8 mouse cellular contexts compared by ENCODE assay signal in genomic region chr5:135488222-135488880, GRCm38 (mm10). TPM values are rescaled to one million over a fixed set of nuclear protein-coding genes. Genes with fewer than 3 reads are reported as not detected.
DNase-seq lines count a peak whose midpoint lies in the region; ATAC-seq and TF ChIP-seq lines count a peak whose summit lies in the region.

No protein-coding gene starts in this region.

- no peak for DNase-seq in kidney, adult 9 months
- peak; percentile 45 for DNase-seq in embryo, embryonic 11 days
- peak; percentile 51 for DNase-seq in limb, embryonic 10.5 days (ENCODE audit: low spot score)
- DNase-seq in B cell, adult 2 months = no peak
- DNase-seq in layer of hippocampus, adult 9-11 months = no peak

- WGBS in kidney, embryonic 16.5 days = under 1% methylated on average over 19 of the region's 19 CpGs
- 1% methylated on average over 19 of the region's 19 CpGs for WGBS in limb, embryonic 10.5 days
- under 1% methylated on average over 19 of the region's 19 CpGs for WGBS in stomach, embryonic 14.5 days

- TF ChIP-seq POLR2A in ES-Bruce4 (IDR thresholded peaks at IDR 0.05; ENCODE audit: insufficient read depth, low read length) = no peak

- peaks cover 34% of the 10 kb centered on the region for H3K4me1 ChIP-seq in kidney, embryonic 16.5 days (ENCODE audit: insufficient read depth, low read length)
- peaks cover 7% of the 10 kb centered on the region for H3K4me1 ChIP-seq in ES-Bruce4 (ENCODE audit: control insufficient read depth, insufficient read depth, low read length)
- peaks cover 30% of the 10 kb centered on the region for H3K4me1 ChIP-seq in limb, embryonic 10.5 days
- H3K4me1 ChIP-seq in stomach, embryonic 14.5 days (ENCODE audit: control insufficient read depth, insufficient read depth, low read length) = peaks cover 18% of the 10 kb centered on the region; the same call in 1 of the 2 replicates

- peak overlapping the region; percentile 55 for H3K4me2 ChIP-seq in kidney, embryonic 16.5 days (replicated peaks; ENCODE audit: low read depth, low read length)
- peak overlapping the region; percentile 77 for H3K4me2 ChIP-seq in stomach, embryonic 14.5 days (replicated peaks; ENCODE audit: low read depth, low read length)

- no peak for TF ChIP-seq EP300 in ES-Bruce4 (IDR thresholded peaks at IDR 0.05; ENCODE audit: insufficient read depth, low read depth, low read length)

- H3K9ac ChIP-seq in kidney, embryonic 16.5 days (replicated peaks; ENCODE audit: low read length) = peak overlapping the region; percentile 83
- H3K9ac ChIP-seq in ES-Bruce4 (ENCODE audit: low read depth, poor library complexity, severe bottlenecking) = peak overlapping the region; percentile 92
- peak overlapping the region; percentile 57 for H3K9ac ChIP-seq in stomach, embryonic 14.5 days (replicated peaks; ENCODE audit: low read depth, low read length)

- no peaks in the 10 kb centered on the region for H3K9me3 ChIP-seq in kidney, embryonic 16.5 days (ENCODE audit: low read length)
- no peaks in the 10 kb centered on the region; the same call in 1 of the 2 replicates for H3K9me3 ChIP-seq in ES-Bruce4 (replicated peaks; ENCODE audit: control insufficient read depth, insufficient read depth, low read length, poor library complexity, severe bottlenecking)
- no peaks in the 10 kb centered on the region for H3K9me3 ChIP-seq in limb, embryonic 10.5 days (replicated peaks)
- no peaks in the 10 kb centered on the region; the same call in 1 of the 2 replicates for H3K9me3 ChIP-seq in stomach, embryonic 14.5 days (ENCODE audit: control insufficient read depth, low read depth, low read length)

- TF ChIP-seq CTCF in ES-Bruce4 (IDR thresholded peaks at IDR 0.05; ENCODE audit: low read depth, low read length) = no peak

- H3K27ac ChIP-seq in kidney, embryonic 16.5 days (ENCODE audit: low read length) = peak overlapping the region; percentile 88
- H3K27ac ChIP-seq in ES-Bruce4 (ENCODE audit: insufficient read depth, low read length) = peak overlapping the region; percentile 83
- H3K27ac ChIP-seq in limb, embryonic 10.5 days = peak overlapping the region; percentile 94
- H3K27ac ChIP-seq in stomach, embryonic 14.5 days (ENCODE audit: low read length) = peak overlapping the region; percentile 70

- H3K27me3 ChIP-seq in kidney, embryonic 16.5 days (ENCODE audit: insufficient read depth, low read length) = no peaks in the 10 kb centered on the region
- no peaks in the 10 kb centered on the region for H3K27me3 ChIP-seq in ES-Bruce4 (ENCODE audit: control insufficient read depth, insufficient read depth, low read length, poor library complexity, severe bottlenecking)
- H3K27me3 ChIP-seq in limb, embryonic 10.5 days (ENCODE audit: low read depth, poor library complexity, severe bottlenecking) = no peaks in the 10 kb centered on the region
- H3K27me3 ChIP-seq in stomach, embryonic 14.5 days (ENCODE audit: control insufficient read depth, insufficient read depth, low read length) = no peaks in the 10 kb centered on the region

- no peaks in the 10 kb centered on the region for H3K36me3 ChIP-seq in kidney, embryonic 16.5 days (ENCODE audit: insufficient read depth, low read length)
- no peaks in the 10 kb centered on the region for H3K36me3 ChIP-seq in ES-Bruce4 (ENCODE audit: control insufficient read depth, insufficient read depth, low read length, poor library complexity, severe bottlenecking)
- peaks cover 10% of the 10 kb centered on the region for H3K36me3 ChIP-seq in limb, embryonic 10.5 days
- no peaks in the 10 kb centered on the region for H3K36me3 ChIP-seq in stomach, embryonic 14.5 days (ENCODE audit: control insufficient read depth, insufficient read depth, low read length)

- H3K4me3 ChIP-seq in kidney, embryonic 16.5 days (ENCODE audit: low read length) = peak overlapping the region; percentile 74
- peak overlapping the region; percentile 95 for H3K4me3 ChIP-seq in ES-Bruce4 (ENCODE audit: low read depth, low read length)
- H3K4me3 ChIP-seq in limb, embryonic 10.5 days = peak overlapping the region; percentile 72
- peak overlapping the region; percentile 56 for H3K4me3 ChIP-seq in stomach, embryonic 14.5 days (ENCODE audit: low read depth, low read length)

- ATAC-seq in kidney, embryonic 16.5 days (ENCODE audit: low FRiP score, low TSS enrichment) = peak; percentile 50; the same call in 1 of the 2 replicates
- no peak; the same call in 1 of the 2 replicates for ATAC-seq in stomach, embryonic 14.5 days (ENCODE audit: insufficient number of reproducible peaks, insufficient read depth, low FRiP score, low read depth)

RNA-seq across cellular contexts. Expression of gene Hip1, which starts 56.6 kb away (rescaled TPM):
- 37.1 and 48.9 TPM in 2 replicates for polyA plus RNA-seq in kidney, embryonic 16.5 days (2015; fragmentation: Nextera tagmentation; extraction: Ambion mirVana)
- 51.6 and 63.2 TPM in 2 replicates for polyA plus RNA-seq in ES-Bruce4 (2011; ENCODE audit: insufficient read depth, insufficient read length, low read depth, missing spikeins)
- 46.1 and 49.1 TPM in 2 replicates for polyA plus RNA-seq in limb, embryonic 10.5 days (2016; fragmentation: Nextera tagmentation; extraction: Ambion mirVana)
- 41.0 and 46.9 TPM in 2 replicates for polyA plus RNA-seq in stomach, embryonic 14.5 days (2014; fragmentation: Nextera tagmentation; extraction: Ambion mirVana)

Comparison
In these comparisons a context has a peak if more than half of its experiments do, and no peak if none do; other contexts are left out.
1. DNase-seq: peak in embryo, embryonic 11 days (single experiment) and limb, embryonic 10.5 days (single experiment); none in kidney, adult 9 months (single experiment), B cell, adult 2 months (0 of 2) and layer of hippocampus, adult 9-11 months (single experiment).
2. Peak in every context shown above with its lines, with median percentiles within 50 percentile points of each other: H3K27ac ChIP-seq, H3K4me3 ChIP-seq and H3K9ac ChIP-seq.